Mouse (Mus musculus) lung, adult 2 months (tissue): ENCODE measurements at regions not wholly inside any gene's neighbourhood (a gene's known extent, or its start where the extent isn't known, plus 50 kb on each side); places are given as distances from the start of the nearest gene placed in this dataset.

Experiments
- CTCF ChIP-seq: fragments of 200-500 bp; IDR thresholded peaks from 2 replicates; pipeline ENCODE4 v1.5.1; 2011; ENCODE audit warnings: mild to moderate bottlenecking, low read length, control low read depth; ENCODE audit not compliant: insufficient read depth
- POLR2A ChIP-seq: fragments of 200-500 bp; IDR thresholded peaks from 2 replicates; pipeline ENCODE4 v1.6.1; 2011; ENCODE audit warnings: low read depth, mild to moderate bottlenecking, control low read depth, low read length, borderline replicate concordance; ENCODE audit errors: extremely low read depth

GRCm38 (mm10) chr12:99642131-99642895, 78.9 kb upstream of the Foxn3 start:
- TF ChIP-seq CTCF (no peak), POLR2A (no peak)
